Mouse (Mus musculus) lung, embryonic 16.5 days (tissue): Measurements from ENCODE around the gene Rptor. TPM values are rescaled to one million over a fixed set of nuclear protein-coding genes. Genes with fewer than 3 reads are reported as not detected.

Source experiments
- ATAC-seq: fragments of 200-750 bp; cut with Nextera tagmentation; 2 replicates; pipeline ENCODE4 v1.8.0; 2017; ENCODE audit warnings: low read depth, mild to moderate bottlenecking, moderate library complexity
- H3K27ac ChIP-seq: fragments of 300-500 bp; sonication (generic); 2 replicates; pipeline ENCODE4 v1.5.1; 2014; ENCODE audit warnings: mild to moderate bottlenecking, control low read depth, low read length
- H3K27me3 ChIP-seq: fragments of 300-500 bp; sonication (generic); 2 replicates; pipeline ENCODE4 v1.6.1; 2014; ENCODE audit warnings: low read depth, low read length, mixed read lengths; ENCODE audit not compliant: control insufficient read depth, insufficient read depth
- H3K36me3 ChIP-seq: fragments of 300-500 bp; sonication (generic); 2 replicates; pipeline ENCODE4 v1.6.1; 2014; ENCODE audit warnings: low read length; ENCODE audit not compliant: control insufficient read depth, insufficient read depth
- H3K4me1 ChIP-seq: fragments of 300-500 bp; sonication (generic); replicated peaks from 2 replicates; pipeline ENCODE4 v1.6.1; 2014; ENCODE audit warnings: low read length, mixed read lengths; ENCODE audit not compliant: control insufficient read depth, insufficient read depth
- H3K4me2 ChIP-seq: fragments of 300-500 bp; sonication (generic); 2 replicates; pipeline ENCODE4 v1.6.1; 2014; ENCODE audit warnings: low read depth, low read length, control low read depth
- H3K4me3 ChIP-seq: fragments of 300-500 bp; sonication (generic); 2 replicates; pipeline ENCODE4 v1.5.1; 2014; ENCODE audit warnings: mild to moderate bottlenecking, low read length, control low read depth
- H3K9ac ChIP-seq: fragments of 300-500 bp; sonication (generic); 2 replicates; pipeline ENCODE4 v1.6.1; 2014; ENCODE audit warnings: low read length, control low read depth
- H3K9me3 ChIP-seq: fragments of 300-500 bp; sonication (generic); 2 replicates; pipeline ENCODE4 v1.6.1; 2016; ENCODE audit warnings: low read length; ENCODE audit not compliant: control insufficient read depth
- WGBS: fragments of 180-500 bp; shearing (Covaris S2); extraction: QIAGEN DNeasy Blood & Tissue Kit; methylation state at CpG from one replicate; pipeline ENCODE4 v1.1.7; 2014; 5-methylcytosine and 5-hydroxymethylcytosine counted together
- polyA plus RNA-seq: library from polyadenylated mRNA; unstranded; fragments of >200 nt; fragmentation: Nextera tagmentation; extraction: Ambion mirVana; gene quantifications from 2 replicates; pipeline ENCODE4 v1.2.1, GENCODE M21; 2015

Gene Rptor
- polyA plus RNA-seq, 1 experiment from 2014 or later, result 7.1 TPM

- H3K36me3 ChIP-seq, result no peaks in the 10 kb centered on the region
- no peak for ATAC-seq
- H3K27me3 ChIP-seq, result peaks cover 5% of the 10 kb centered on the region; the same call in 1 of the 2 replicates
- no peaks in the 10 kb centered on the region for H3K4me1 ChIP-seq
- H3K27ac ChIP-seq, result no peak overlapping the region
- H3K4me3 ChIP-seq, result no peak overlapping the region
- no peak overlapping the region for H3K4me2 ChIP-seq
- no peak overlapping the region for H3K9ac ChIP-seq
- 0 out of 2 replicates have a peak, but pooled peaks cover 2% of the 10 kb centered on the region for H3K9me3 ChIP-seq
- WGBS, result 59% methylated on average over 7 of the region's 7 CpGs
These were observed 37.7 kb upstream of the Rptor start for GRCm38 (mm10) chr11:119565021-119565420.

GRCm38 (mm10) chr11:119565684-119566083 is 37.0 kb upstream of the Rptor start:
- WGBS, result 42% methylated on average over 10 of the region's 10 CpGs
- H3K4me1 ChIP-seq, result no peaks in the 10 kb centered on the region
- H3K27ac ChIP-seq, result no peak overlapping the region
- no peak overlapping the region for H3K9ac ChIP-seq
- no peaks in the 10 kb centered on the region for H3K36me3 ChIP-seq
- ATAC-seq, result no peak
- H3K4me3 ChIP-seq, result no peak overlapping the region
- no peak overlapping the region for H3K4me2 ChIP-seq
- H3K9me3 ChIP-seq, result 0 out of 2 replicates have a peak, but pooled peaks cover 2% of the 10 kb centered on the region
- H3K27me3 ChIP-seq, result peaks cover 5% of the 10 kb centered on the region; the same call in 1 of the 2 replicates

GRCm38 (mm10) chr11:119566188-119566587 is 36.5 kb upstream of the Rptor start:
- Histone ChIP-seq H3K9ac (no peak overlapping the region), H3K9me3 (0 out of 2 replicates have a peak, but pooled peaks cover 2% of the 10 kb centered on the region), H3K4me3 (no peak overlapping the region), H3K36me3 (no peaks in the 10 kb centered on the region), H3K27ac (no peak overlapping the region), H3K27me3 (peaks cover 5% of the 10 kb centered on the region; the same call in 1 of the 2 replicates), H3K4me1 (no peaks in the 10 kb centered on the region), H3K4me2 (no peak overlapping the region)
- ATAC-seq, result no peak
- 55% methylated on average over 5 of the region's 5 CpGs for WGBS

- peaks cover 10% of the 10 kb centered on the region for H3K4me1 ChIP-seq
- H3K9me3 ChIP-seq, result 0 out of 2 replicates have a peak, but pooled peaks cover 2% of the 10 kb centered on the region
- no peak overlapping the region for H3K4me3 ChIP-seq
- no peak overlapping the region for H3K9ac ChIP-seq
- ATAC-seq, result no peak
- WGBS, result 55% methylated on average over 15 of the region's 15 CpGs
- H3K27ac ChIP-seq, result no peak overlapping the region
- no peak overlapping the region for H3K4me2 ChIP-seq
- H3K36me3 ChIP-seq, result no peaks in the 10 kb centered on the region
- no peaks in the 10 kb centered on the region for H3K27me3 ChIP-seq
These were observed 30.2 kb upstream of the Rptor start for GRCm38 (mm10) chr11:119572316-119573010.

- Histone ChIP-seq H3K4me2 (no peak overlapping the region), H3K36me3 (no peaks in the 10 kb centered on the region), H3K27ac (no peak overlapping the region), H3K27me3 (no peaks in the 10 kb centered on the region), H3K4me1 (peaks cover 11% of the 10 kb centered on the region), H3K4me3 (no peak overlapping the region), H3K9ac (no peak overlapping the region), H3K9me3 (no peaks in the 10 kb centered on the region)
- WGBS, result 6% methylated on average over 4 of the region's 4 CpGs
- ATAC-seq, result no peak
These were observed 25.9 kb upstream of the Rptor start for GRCm38 (mm10) chr11:119576855-119577254.

- WGBS, result 86% methylated on average over 2 of the region's 2 CpGs
- no peak for ATAC-seq
- H3K9ac ChIP-seq, result no peak overlapping the region
- no peaks in the 10 kb centered on the region for H3K36me3 ChIP-seq
- H3K4me1 ChIP-seq, result peaks cover 11% of the 10 kb centered on the region
- no peak overlapping the region for H3K4me3 ChIP-seq
- no peaks in the 10 kb centered on the region for H3K9me3 ChIP-seq
- H3K27ac ChIP-seq, result no peak overlapping the region
- H3K4me2 ChIP-seq, result no peak overlapping the region
- H3K27me3 ChIP-seq, result no peaks in the 10 kb centered on the region
These were observed 25.0 kb upstream of the Rptor start for GRCm38 (mm10) chr11:119577721-119578120.

GRCm38 (mm10) chr11:119586511-119586910 is 16.2 kb upstream of the Rptor start:
- H3K27me3 ChIP-seq, result no peaks in the 10 kb centered on the region
- H3K27ac ChIP-seq, result no peak overlapping the region
- H3K4me2 ChIP-seq, result no peak overlapping the region
- H3K4me1 ChIP-seq, result no peaks in the 10 kb centered on the region
- no peak overlapping the region for H3K9ac ChIP-seq
- no peak overlapping the region for H3K4me3 ChIP-seq
- WGBS, result 62% methylated on average over 4 of the region's 4 CpGs
- no peak for ATAC-seq
- no peaks in the 10 kb centered on the region for H3K36me3 ChIP-seq
- no peaks in the 10 kb centered on the region for H3K9me3 ChIP-seq

GRCm38 (mm10) chr11:119587112-119587511 is 15.6 kb upstream of the Rptor start:
- no peaks in the 10 kb centered on the region for H3K36me3 ChIP-seq
- no peak overlapping the region for H3K4me3 ChIP-seq
- no peaks in the 10 kb centered on the region for H3K4me1 ChIP-seq
- 21% methylated on average over 5 of the region's 5 CpGs for WGBS
- H3K9ac ChIP-seq, result no peak overlapping the region
- H3K27ac ChIP-seq, result no peak overlapping the region
- no peak overlapping the region for H3K4me2 ChIP-seq
- no peak for ATAC-seq
- H3K9me3 ChIP-seq, result no peaks in the 10 kb centered on the region
- H3K27me3 ChIP-seq, result no peaks in the 10 kb centered on the region

GRCm38 (mm10) chr11:119589242-119589641 is 13.5 kb upstream of the Rptor start:
- ATAC-seq, result no peak
- 79% methylated on average over 7 of the region's 7 CpGs for WGBS
- no peak overlapping the region for H3K9ac ChIP-seq
- no peaks in the 10 kb centered on the region for H3K4me1 ChIP-seq
- H3K27ac ChIP-seq, result no peak overlapping the region
- no peaks in the 10 kb centered on the region for H3K9me3 ChIP-seq
- no peaks in the 10 kb centered on the region for H3K36me3 ChIP-seq
- no peaks in the 10 kb centered on the region for H3K27me3 ChIP-seq
- H3K4me2 ChIP-seq, result no peak overlapping the region
- H3K4me3 ChIP-seq, result no peak overlapping the region
